Comparison of ENCODE assay signal across 8 mouse cellular contexts in genomic region chr9:107669480-107669945, GRCm38 (mm10). TPM values are rescaled to one million over a fixed set of nuclear protein-coding genes. Genes with fewer than 3 reads are reported as not detected.
DNase-seq lines count a peak whose midpoint lies in the region; ATAC-seq and TF ChIP-seq lines count a peak whose summit lies in the region.

Gene Slc38a3 (minus strand): TSS chr9:107669530.

- no peak for ATAC-seq in megakaryocyte-erythroid progenitor cell, adult 5-6 weeks (replicated peaks; ENCODE audit: low FRiP score, low TSS enrichment, poor library complexity, severe bottlenecking)

- no peak for TF ChIP-seq POLR2A in brain, embryonic 14.5 days (IDR thresholded peaks at IDR 0.05; ENCODE audit: borderline replicate concordance, extremely low read depth, insufficient read depth, insufficient read length, poor library complexity, severe bottlenecking)

- no peak for TF ChIP-seq CTCF in brain, embryonic 14.5 days (IDR thresholded peaks at IDR 0.05; ENCODE audit: borderline replicate concordance, extremely low read depth, insufficient read depth, insufficient read length)

- intact Hi-C loops in heart, postnatal 10 days (cut with DNase I) = no loop called here

- DNase-seq in adrenal gland, postnatal 4 days (ENCODE audit: low spot score in 2 of 2) = no peak
- DNase-seq in adrenal gland, adult 8-10 months = no peak
- no peak for DNase-seq in brain, embryonic 14.5 days (ENCODE audit: low read depth)
- no peak for DNase-seq in heart, postnatal 10 days
- no peak for DNase-seq in left cerebral cortex, adult 8-10 months (ENCODE audit: low spot score in 2 of 2)
- no peak for DNase-seq in right cerebral cortex, postnatal 4 days
- no peak for DNase-seq in spleen, postnatal 4 days (ENCODE audit: low spot score in 2 of 2)

RNA-seq across cellular contexts. Expression of gene Slc38a3, which starts in this region (rescaled TPM):
- total RNA-seq in adrenal gland, postnatal 4 days (2021) = 10 to 100 TPM; 10.1 to 37.4 TPM
- 1 to 10 TPM in 1 of 4 experiments, under 1 TPM in 3; 0.31 to 2.2 (median 0.74) TPM for total RNA-seq in adrenal gland, adult 8-10 months (2022)
- polyA plus RNA-seq in brain, embryonic 14.5 days (2012; rRNA removed) = 79.7 and 82.3 TPM in 2 replicates
- 10 to 100 TPM; 20.5 to 22.6 TPM for total RNA-seq in heart, postnatal 10 days (2021)
- 10 to 100 TPM; 82.5 to 94.5 (median 86.9) TPM for total RNA-seq in left cerebral cortex, adult 8-10 months (2022)
- total RNA-seq in megakaryocyte-erythroid progenitor cell, adult 5-6 weeks (2014; fragmentation: Nextera tagmentation) = not detected in 2 replicates
- not detected in 2 replicates for total RNA-seq in megakaryocyte-erythroid progenitor cell, adult 5-6 weeks (2017)
